Mouse (Mus musculus): ENCODE data around the gene Med15.

Med15 gene

DNA sequence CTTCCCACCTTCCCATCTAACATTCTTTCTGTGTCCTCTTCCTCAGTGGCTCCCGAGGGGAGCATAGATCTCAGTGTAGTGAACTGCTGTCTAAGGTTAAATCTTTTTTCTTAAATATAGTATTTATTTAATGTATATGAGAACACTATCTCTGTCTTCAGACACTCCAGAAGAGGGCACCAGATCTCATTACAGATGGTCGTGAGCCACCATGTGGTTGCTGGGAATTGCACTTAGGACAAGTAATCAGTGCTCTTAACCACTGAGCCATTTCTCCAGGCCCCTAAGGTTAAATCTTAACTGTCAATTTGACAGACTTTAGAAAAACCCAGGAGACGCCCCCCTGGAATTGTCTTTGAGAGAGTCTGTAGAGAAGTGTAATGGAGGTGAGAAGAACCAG, 670 bp downstream of the Med15 start:
- no peak for DNase-seq (ENCODE audit: low read depth, low spot score)

DNA sequence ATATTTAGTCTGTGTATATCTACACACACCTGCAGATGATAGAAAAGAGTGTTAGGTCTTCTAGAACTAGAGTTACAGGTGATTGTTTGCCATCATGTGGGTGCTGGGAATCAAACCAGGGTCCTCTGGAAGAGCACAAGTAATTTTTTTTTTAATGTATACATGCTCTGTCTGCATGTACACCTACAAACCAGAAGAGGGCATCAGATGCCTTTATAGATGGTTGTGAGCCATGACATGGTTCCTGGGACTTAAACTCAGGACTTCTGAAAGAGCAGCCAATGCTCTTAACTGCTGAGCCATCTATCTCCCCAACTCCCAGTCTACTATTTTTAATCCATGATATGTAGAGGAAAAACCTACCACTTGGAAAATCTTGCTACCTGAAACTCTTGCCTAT, 2.7 kb downstream of the Med15 start:
- no peak for DNase-seq (ENCODE audit: low read depth, low spot score)

DNA sequence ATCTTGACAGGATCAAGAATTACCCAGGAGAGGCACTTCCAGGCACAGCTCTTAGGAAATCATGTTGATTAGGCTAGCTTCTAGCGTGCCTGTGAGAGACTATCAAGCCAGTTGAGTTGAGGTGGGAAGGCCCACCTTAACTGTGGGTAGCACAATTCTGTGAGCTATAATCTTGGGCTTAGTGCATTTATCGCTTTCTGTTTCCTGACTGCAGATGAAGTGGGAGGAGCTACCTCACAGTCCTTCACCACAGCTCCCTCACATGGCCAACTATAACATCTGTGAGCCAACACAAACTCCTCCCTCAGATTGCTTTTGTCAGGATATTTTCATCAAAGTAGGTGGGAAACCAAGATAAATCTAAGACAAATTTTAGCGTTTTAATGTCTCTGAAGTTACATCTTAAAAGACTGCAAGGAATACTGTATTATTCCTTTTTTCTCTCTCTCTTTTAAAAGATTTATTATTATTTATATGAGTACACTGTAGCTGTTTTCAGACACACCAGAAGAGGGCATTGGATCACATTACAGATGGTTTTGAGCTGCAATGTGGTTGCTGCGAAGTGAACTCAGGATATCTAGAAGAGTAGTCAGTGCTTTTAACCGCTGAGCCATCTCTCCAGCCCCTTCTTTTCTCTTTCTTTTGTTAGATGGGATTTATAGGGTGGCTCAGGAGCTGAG, 5.4 kb downstream of the Med15 start:
- DNase-seq (ENCODE audit: low read depth, low spot score) = peak; percentile 80

DNA sequence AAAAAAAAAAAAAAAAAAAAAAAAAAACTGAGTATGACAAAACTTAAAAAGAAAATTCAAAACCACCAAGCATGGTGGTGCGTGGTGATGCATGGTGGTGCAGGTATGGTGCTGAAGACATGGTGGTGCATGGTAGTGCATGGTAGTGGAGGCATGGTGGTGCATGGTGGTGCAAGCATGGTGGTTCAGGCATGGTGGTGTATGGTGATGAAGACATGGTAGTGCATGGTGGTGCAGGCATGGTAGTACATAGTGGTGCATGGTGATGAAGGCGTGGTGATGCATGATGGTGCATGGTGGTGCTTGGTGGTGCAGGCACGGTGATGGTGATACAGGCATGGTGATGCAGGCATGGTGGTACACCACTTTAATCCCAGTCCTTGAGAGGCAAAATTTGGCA, 8.2 kb downstream of the Med15 start:
- DNase-seq (ENCODE audit: low read depth, low spot score) = no peak

DNA sequence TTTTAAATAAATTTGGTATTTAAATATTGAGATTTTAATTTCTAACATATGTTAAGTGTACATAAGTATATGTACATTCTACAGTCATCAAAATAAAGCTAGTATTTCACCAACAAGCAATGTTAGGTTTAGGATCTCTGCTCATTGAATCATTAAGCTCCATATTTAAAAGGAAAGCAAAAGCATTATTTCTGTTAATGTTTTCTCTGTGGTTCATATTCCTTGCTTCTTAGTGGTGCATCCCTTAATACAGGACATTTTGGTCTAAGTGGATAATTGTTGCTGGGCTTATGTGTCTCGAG, 9.4 kb downstream of the Med15 start:
- DNase-seq (ENCODE audit: low read depth, low spot score) = no peak

DNA sequence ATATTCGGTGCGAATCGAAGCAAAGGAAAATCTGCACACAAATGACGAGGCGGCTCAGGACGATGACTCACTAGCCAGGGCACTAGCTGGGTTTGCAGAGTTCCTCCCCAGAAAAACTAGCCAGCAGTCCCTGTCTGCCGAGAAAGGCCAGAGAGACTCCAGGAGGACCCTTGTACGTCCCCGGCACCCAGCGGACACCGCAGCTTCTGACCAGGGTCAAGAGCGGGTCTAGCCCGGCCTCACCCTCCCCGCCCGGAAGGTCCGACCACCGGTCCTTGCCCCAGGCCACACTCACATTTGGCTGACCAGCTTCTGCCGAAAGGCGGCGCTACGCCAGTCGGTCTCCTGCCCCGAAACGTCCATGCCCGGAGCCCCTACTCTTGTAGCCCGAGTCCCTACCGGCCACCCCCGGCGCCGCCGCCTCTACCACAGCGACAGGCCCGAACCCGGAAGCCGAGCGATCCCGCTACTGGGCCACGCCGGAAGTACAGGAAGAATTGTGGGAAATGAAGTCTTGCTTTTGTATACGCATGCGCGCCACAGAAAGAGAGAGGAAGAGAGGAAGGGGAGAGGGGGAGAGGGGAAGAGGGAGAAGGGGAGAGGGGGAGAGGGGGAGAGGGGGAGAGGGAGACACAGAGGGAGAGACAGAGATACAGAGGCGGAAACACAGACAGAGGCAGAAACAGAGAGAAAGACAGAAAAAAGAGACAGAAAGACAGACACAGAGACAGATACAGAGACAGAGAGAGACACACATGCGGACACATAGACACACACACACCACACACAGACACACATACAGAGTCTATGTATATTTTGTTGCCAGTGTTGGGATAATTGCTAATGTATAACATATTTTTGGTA, 10.0 kb downstream of the Med15 start:
- DNase-seq (ENCODE audit: low read depth, low spot score) = peak; percentile 96

DNA sequence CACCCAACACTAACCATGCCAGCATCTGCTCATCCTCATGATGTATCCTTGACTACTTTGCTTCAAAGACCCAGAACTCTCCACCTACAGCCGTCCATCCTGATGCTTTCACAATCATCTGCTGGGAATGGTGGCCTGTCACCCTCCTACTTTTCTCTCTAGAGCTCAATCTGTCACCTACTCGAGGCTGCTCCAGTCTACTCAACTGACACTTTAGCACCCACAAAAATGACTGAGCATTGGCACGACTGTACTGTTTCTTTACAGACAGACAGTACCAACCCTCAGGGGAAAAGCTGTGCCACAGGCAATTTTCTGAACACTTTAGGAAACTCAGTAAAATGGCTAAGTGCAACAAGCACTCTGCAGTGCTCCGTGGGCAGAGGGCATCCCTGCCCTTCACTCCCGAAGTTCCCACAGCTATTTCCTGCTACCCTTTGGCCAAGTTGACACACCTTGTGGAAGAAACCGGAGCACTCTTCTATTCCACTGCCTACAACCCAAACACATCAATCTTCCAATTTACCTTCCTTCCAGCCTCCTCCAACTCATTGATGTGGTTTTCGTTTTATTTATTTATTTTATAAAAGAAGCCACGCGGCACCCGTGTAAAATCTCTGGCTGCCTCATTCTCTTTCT, 10.8 kb downstream of the Med15 start:
- DNase-seq (ENCODE audit: low read depth, low spot score) = peak; percentile 65

DNA sequence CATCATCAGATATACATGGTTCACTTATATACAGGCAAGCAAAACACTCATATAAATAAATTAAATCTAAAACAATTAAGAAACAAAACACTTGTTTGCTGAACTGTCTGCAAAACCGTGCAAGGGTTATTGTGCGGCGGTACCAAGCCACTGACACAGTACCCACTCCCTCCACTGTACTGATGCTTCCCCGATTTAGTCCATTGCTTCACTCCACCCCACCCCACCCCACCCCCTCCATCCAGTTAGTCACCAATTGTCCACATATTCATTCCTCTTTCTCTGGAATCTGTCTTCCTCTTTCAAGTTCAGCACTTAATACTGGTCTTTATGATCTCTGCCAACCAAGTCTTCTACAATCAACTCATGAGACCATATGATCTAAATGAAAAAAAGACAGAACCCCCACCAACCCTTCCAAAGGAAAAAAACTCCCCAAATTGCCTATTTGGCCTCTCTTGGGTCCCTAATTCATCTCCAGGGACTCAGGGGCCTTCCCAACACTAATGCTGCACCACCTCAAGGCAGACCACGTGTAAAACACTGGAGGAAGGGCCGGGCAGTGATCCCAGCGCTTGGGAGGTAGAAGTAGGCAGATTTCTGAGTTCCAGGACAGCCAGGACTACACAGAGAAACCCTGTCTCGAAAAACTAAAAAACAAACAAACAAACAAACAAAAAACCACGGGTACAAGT, 11.4 kb downstream of the Med15 start:
- DNase-seq (ENCODE audit: low read depth, low spot score) = no peak

DNA sequence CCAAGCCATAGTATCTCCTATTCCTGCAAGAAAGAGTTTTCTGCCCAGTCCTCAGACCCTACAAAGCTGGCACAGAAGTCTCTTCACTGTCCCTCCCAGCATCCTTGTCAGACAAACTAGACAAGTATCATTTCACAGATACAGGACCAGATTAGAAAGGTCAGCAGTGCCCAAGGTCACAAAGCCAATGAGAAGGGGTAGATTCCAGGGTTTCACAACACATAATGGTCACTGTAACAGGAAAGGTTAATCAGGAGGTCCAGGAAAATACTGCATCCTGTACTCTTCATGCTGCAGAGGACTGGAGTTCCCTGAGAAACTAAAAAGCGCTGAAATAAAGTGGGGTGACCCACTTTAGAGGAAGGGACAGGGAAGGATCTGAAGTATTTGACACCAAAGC, 14.9 kb downstream of the Med15 start:
- no peak for DNase-seq (ENCODE audit: low read depth, low spot score)

DNA sequence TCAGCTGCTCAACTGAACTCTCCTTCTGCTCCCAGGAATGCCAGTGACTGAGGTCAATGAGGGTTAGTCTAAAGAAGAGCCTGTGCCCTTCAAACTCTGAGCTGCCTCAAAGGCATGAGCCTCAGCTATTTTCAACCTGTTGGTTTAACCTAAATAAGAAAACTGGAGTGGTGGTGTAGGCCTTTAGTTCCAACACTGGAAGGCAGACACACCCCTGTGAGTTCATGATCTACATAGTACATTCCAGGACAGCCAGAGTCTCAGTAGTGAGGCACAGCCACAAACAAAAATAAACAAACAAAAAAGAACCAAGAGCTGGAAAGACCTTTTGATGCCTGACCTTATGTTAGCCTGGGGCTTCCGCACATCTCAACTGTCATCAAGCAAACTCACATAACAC, 25.1 kb downstream of the Med15 start:
- no peak for DNase-seq (ENCODE audit: low read depth, low spot score)

DNA sequence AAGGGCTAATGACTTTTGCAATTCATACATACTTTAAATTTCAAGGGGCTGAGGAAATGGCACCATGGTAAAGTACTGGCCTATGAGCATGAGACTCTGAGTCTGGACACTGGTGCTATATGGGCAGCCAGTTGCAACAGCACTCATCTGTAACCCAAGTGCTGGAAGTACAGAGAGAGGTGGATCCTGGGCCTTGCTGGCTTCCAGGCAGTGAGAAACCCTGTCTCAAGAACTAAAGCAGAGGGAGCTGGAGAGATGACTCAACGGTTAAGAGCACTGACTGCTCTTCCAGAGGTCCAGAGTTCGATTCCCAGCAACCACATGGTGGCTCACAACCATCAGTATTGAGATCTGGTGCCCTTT, 31.7 kb downstream of the Med15 start:
- no peak for DNase-seq (ENCODE audit: low read depth, low spot score)

DNA sequence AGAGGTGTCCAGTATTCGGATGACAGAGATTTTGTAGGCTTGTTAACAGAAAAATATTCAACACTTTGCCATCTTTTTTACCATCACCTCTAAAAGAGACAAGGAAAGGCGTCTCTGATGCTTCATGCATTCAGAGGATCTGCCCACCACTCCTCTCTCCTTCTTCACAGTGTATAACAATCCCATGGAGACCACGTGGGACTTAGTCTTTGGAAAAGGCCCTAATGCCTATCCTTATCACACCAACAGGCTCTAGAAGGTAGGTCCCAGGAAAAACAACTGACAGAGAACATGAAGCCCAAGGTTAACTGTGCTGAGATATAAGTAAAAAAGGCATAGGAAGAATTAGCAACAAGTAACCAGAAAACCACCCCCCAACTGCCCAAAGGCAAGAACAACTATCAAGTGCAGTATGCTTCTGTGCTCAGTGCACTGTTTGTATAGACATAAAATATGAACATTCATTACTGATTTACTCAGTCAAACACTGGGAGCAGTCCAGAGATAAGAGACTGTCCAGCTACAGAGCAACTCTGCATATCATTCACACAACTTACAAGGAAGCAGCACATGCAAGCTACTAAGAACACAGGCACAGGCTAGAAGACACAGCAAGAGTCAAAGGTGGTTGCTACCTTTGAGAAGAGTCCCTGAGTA, 32.2 kb downstream of the Med15 start:
- no peak for DNase-seq (ENCODE audit: low read depth, low spot score)

DNA sequence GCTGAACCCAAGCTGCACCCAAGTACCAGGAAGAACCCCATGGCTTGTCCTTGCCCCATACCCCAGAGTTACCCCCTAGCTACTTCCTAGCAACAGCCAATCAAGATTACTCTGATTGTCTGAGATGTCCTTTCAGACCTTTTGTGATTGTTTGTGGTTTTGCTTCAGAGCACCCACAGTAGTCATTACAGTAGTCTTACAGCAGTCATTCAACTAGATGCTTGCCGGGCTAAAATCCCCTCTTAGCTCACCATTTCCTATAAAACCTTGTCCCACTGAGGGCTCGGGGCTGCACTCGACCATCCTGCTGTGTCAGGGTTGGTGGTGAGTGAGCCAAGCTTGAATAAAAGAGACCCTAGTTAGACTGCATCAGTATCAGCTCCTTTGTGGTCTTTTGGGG, 37.8 kb downstream of the Med15 start:
- DNase-seq (ENCODE audit: low read depth, low spot score) = no peak

DNA sequence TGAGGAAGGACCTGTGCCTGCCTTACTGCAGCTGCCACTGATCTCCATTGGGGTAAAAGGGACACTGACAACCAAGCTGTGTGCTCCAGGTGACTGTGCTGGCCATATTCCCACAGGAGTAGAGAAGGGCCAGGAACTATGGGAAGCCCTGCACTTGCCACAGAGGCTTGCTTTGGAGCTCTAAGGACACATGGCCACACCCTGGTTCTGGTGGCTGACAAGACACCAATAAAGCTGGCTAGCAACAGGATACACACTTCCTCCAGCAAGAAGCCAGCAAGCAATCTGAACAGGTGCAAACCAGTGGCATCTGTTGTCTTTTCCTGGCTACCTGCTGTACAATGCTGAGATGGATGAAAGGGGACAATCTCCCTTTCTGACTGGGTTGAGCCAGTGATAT, 62.8 kb downstream of the Med15 start:
- DNase-seq (ENCODE audit: low read depth, low spot score) = peak; percentile 69

DNA sequence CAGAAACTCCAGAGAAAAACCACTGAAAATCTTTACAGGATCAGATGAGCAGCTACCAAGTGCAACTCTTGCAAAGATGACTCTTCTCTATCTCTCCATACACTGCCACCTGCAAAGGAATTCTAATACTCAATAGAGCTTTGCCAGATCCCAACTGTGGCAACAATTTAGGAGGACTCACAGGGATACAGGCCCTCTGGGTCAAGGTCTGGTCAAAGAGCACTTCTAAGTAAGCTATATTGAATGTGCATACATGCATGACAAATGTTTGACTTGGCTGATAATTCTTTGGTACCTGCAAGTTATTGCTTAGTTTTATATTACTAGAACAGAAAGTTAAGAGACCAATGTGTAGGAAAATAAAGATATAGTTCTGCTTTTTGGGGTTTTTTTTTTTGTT, 67.1 kb downstream of the Med15 start:
- DNase-seq (ENCODE audit: low read depth, low spot score) = no peak

DNA sequence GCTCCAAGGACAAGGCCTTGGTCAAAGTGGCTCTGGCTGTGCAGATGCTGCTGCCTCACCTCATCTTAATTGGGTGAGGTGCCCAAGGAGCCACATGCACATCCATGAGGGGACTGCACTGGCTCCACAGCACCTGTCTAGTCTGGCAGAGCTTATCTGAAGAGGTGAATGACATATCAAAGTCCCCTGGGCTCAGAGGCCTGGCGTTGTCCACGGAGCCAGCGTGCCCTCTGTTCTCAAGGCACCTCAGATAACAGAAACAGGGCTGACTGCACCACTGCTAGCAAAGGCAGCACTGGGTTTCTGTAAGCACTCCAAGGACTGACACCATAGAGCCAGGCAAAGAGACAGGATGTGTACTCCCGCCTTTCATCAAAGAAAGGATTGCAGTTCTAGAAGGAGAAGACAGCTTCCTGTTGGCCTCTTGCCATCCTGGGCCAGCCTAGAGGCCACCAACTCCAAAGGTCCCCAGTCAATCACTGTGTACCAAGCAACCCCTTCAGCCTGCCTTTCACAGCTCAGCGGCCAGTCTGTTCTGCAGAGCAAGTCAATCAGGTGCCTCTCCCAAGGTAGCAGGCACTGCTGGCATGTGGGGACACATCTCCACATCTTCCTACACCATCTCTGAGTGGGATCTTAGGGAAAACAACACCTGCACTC, 76.3 kb downstream of the Med15 start:
- no peak for DNase-seq (ENCODE audit: low read depth, low spot score)

DNA sequence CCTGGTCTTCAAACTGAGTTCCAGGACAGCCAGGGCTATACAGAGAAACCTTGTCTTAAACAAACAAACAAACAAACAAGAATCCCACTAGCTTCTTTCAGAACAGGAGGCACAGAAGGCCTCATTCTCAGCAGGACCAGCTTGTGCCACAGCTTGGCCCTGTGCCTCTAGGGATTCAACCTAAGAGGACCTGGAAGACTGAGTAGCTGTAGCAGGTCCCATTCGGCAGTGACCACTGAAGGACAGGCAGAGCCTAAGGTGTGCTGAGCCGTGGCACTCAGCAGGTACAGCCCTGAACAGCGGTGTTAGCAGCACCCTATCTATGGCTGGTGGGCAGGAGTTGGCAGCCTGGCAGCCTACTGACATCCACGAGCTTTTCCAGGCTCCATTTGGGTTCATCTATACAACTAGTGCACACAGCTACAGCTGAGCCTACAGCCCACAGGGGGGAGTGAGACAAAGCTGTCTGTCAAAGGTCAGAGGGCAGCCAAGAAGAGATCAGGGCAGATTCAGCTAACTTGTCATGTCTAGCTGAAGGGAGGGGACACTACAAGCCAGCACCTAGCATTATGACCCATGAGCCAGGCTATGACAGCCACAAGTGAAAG, 78.4 kb downstream of the Med15 start:
- DNase-seq (ENCODE audit: low read depth, low spot score) = peak; percentile 58

DNA sequence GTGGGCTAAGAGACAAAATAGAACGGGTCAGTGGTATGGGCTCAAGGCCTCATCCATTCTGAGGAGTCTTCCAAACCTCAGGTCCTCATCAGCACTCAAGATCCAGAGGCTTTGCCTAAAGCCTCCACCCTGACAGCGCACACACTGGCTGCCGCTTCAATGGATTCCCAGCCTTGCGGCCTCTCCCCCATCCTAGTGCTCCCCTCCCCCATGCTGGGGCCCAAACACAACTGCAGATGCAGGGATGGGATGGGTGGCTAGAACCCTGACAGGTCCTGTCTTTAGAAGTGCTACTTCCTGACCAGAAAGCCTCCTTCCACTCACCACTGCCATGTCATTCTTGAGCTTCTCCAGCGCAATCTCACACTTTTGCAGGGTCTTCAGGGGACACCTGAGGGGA, 79.1 kb downstream of the Med15 start:
- no peak for DNase-seq (ENCODE audit: low read depth, low spot score)

DNA sequence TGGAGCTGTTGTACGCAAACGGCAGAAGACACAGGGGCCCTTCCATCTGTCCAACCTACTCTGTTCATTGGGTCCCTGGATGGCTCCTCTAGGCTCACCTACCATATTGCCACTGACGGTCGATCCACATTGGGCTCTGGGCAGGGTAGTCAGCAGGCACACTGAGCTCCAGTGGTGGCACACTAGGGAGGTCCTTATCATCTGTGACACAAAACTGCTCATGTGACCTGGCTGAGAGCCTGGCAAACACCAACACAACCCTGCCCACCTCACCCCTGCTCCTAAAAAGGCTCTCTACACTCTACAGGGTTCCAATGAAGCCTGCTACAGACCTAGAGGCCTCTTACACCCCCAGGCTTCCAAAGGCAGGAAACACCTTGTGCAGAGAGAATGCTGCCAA, 80.1 kb downstream of the Med15 start:
- no peak for DNase-seq (ENCODE audit: low read depth, low spot score)

DNA sequence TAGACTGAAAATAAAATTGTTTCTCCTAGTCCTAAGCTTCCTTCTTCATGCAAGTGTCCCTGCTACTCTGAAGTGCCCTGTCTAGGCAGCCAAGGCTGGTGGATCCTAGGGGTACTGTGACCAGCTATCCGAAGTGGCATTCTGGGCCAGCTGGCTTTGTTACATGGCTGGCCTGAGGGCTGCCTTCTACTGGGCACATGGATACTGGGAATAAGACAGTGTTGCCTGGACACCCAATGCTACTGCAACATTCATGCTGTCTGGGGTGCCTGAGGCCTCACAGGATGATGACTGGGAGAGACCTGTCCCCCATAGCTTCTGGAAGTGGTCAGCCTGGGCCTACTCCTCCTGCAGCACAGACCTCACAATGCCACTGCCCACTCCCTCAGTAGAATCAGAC, 82.0 kb downstream of the Med15 start:
- DNase-seq (ENCODE audit: low read depth, low spot score) = no peak

Data from brain, adult 2 months (tissue).